Mouse (Mus musculus) heart, postnatal 0 days (tissue): ENCODE measurements around the gene Ypel4.

ENCODE experiments used
- CTCF ChIP-seq: IDR thresholded peaks from 2 replicates; pipeline ENCODE4 v1.5.1; 2016; ENCODE audit warnings: antibody characterized with exemption, control low read depth, low read depth
- EP300 ChIP-seq: IDR thresholded peaks from 2 replicates; pipeline ENCODE4 v1.6.1; 2016; ENCODE audit warnings: antibody characterized with exemption, low read depth

DNA sequence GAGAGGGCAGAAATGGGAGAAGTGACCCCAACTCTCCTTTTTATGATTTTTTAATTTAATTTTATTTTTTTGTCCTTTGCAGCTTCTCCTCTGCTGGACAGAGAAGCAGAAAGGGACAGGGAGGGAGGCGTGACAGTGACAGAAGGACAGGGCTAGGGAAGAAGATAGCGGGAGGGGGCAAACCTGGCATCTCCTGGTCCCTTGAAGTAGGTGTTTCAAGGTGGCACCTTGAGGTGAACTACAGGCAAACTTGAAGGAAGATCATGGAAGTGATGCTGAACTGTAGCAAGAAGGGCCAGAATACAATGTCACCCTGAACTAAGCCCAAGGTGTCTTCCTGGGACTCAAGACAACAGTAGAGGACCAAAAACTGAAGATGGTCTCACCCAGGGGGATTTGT lies 1.1 kb downstream of the Ypel4 start:
- no peak for TF ChIP-seq EP300
- TF ChIP-seq CTCF: no peak
